Mouse (Mus musculus): ENCODE measurements at regions not wholly inside any gene's neighbourhood (a gene's known extent, or its start where the extent isn't known, plus 50 kb on each side); places are given as distances from the start of the nearest gene placed in this dataset.

DNA sequence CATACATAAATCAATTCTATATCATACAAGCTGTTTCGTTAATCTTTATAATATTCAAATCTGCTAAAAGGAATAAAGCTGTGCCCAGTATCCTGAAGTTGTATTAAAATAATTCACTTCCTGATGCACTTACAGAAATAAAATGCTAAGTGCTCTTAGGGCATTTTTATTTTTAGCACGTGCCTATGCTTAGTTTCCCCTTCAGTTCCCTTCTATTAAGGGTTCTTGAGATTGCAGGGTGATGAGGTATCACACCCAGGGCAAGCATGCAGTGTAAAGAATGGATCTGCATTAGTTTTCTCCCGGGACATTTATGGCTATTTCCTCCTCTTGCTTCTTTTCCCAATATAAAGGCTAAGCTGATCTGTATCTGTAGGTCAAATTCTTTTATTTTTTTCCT is 1858.8 kb upstream of the Lrrc6 start:
- no peak for ATAC-seq (ENCODE audit: borderline replicate concordance, extremely low read depth, low FRiP score, low TSS enrichment)
- Histone ChIP-seq H3K9me3 (no peaks in the 10 kb centered on the region), H3K9ac (no peak overlapping the region), H3K36me3 (no peaks in the 10 kb centered on the region), H3K4me3 (no peak overlapping the region), H3K27ac (peak overlapping the region; percentile 35; the same call in 1 of the 2 replicates), H3K27me3 (no peaks in the 10 kb centered on the region), H3K4me1 (peaks cover 21% of the 10 kb centered on the region), H3K4me2 (no peak overlapping the region)
- 52% methylated on average over 3 of the region's 3 CpGs for WGBS

GRCm38 (mm10) chr15:68355957-68356356 is 1855.2 kb upstream of the Lrrc6 start:
- Histone ChIP-seq H3K27me3 (no peaks in the 10 kb centered on the region), H3K9ac (no peak overlapping the region), H3K9me3 (no peaks in the 10 kb centered on the region), H3K4me1 (peaks cover 7% of the 10 kb centered on the region), H3K36me3 (no peaks in the 10 kb centered on the region), H3K4me3 (no peak overlapping the region), H3K27ac (no peak overlapping the region), H3K4me2 (no peak overlapping the region)
- WGBS: 72% methylated on average over 1 of the region's 1 CpGs
- ATAC-seq (ENCODE audit: borderline replicate concordance, extremely low read depth, low FRiP score, low TSS enrichment): no peak

DNA sequence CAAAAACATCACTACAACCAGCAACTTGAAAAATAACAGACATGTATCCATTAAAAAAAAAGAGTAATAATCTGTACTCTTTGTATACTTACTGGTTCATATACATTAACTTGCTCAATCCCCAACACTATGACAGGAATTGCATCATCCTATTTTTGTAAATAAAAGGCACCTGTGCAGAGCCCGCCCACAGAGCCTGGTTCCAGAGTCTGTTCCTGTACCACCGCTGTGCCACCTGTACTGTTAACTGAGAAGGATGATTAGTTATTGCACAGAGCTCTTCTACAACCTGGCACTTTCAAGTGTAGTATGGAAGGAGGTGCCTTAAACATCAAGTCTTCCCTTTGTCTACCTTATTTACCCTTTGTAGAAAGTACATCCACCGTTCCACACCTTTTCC is 1843.9 kb upstream of the Lrrc6 start:
- Histone ChIP-seq H3K27ac (no peak overlapping the region), H3K4me1 (peaks cover 12% of the 10 kb centered on the region), H3K36me3 (peaks cover 9% of the 10 kb centered on the region; the same call in 1 of the 2 replicates), H3K9me3 (no peaks in the 10 kb centered on the region), H3K4me3 (no peak overlapping the region), H3K27me3 (no peaks in the 10 kb centered on the region), H3K9ac (no peak overlapping the region), H3K4me2 (no peak overlapping the region)
- ATAC-seq (ENCODE audit: borderline replicate concordance, extremely low read depth, low FRiP score, low TSS enrichment): no peak
- WGBS: 89% methylated on average over 3 of the region's 3 CpGs

DNA sequence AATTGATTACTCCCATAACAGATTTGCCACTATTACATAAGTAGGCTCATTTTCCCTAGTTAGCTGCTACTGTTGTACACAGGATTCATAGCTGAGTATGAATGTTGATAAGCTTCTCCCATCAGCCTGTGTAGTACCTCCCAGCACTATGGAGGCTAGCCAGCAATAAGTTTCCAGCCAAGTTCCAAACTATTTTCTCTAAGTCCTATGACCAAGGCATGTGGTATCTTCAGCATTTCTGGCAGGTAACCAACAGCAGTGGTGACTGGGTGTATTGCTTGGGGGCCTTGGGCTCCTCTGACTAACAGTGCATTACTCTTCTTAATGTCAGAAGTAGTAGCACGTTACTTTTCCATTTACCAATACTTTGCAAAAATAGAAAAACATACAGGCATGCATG is 1841.8 kb upstream of the Lrrc6 start:
- no peak overlapping the region for H3K9ac ChIP-seq
- peak; percentile 23; the same call in 1 of the 2 replicates for ATAC-seq (ENCODE audit: borderline replicate concordance, extremely low read depth, low FRiP score, low TSS enrichment)
- 61% methylated on average over 1 of the region's 1 CpGs for WGBS
- H3K27ac ChIP-seq: no peak overlapping the region
- H3K4me1 ChIP-seq: peaks cover 16% of the 10 kb centered on the region
- peaks cover 14% of the 10 kb centered on the region; the same call in 1 of the 2 replicates for H3K36me3 ChIP-seq
- H3K4me2 ChIP-seq: no peak overlapping the region
- no peak overlapping the region for H3K4me3 ChIP-seq
- no peaks in the 10 kb centered on the region for H3K27me3 ChIP-seq
- H3K9me3 ChIP-seq: no peaks in the 10 kb centered on the region

DNA sequence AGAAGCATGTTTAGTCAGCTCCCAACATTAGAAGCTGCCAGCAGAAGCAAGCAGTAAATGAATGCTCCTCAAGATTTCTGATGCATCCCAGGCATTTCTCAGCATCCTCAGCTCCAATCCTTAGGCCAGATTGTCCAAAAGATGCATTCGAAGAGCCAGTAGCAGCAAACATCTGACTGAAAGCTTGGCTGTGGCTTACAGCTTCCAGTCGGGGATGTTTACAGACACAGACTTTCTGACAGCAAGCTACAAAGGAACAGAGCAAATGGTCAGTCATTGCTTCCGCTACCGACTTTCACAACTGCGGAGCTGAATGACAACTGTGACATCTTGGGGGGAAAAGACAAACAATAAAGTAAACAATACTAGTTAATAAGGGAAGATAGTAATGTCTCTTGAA is 1840.3 kb upstream of the Lrrc6 start:
- H3K4me1 ChIP-seq: peaks cover 17% of the 10 kb centered on the region
- H3K36me3 ChIP-seq: peaks cover 14% of the 10 kb centered on the region; the same call in 1 of the 2 replicates
- no peak overlapping the region for H3K4me3 ChIP-seq
- H3K9me3 ChIP-seq: no peaks in the 10 kb centered on the region
- H3K9ac ChIP-seq: no peak overlapping the region
- no peak overlapping the region for H3K4me2 ChIP-seq
- no peak; the same call in 1 of the 2 replicates for ATAC-seq (ENCODE audit: borderline replicate concordance, extremely low read depth, low FRiP score, low TSS enrichment)
- 36% methylated on average over 5 of the region's 5 CpGs for WGBS
- no peaks in the 10 kb centered on the region for H3K27me3 ChIP-seq
- H3K27ac ChIP-seq: peak overlapping the region; percentile 44

DNA sequence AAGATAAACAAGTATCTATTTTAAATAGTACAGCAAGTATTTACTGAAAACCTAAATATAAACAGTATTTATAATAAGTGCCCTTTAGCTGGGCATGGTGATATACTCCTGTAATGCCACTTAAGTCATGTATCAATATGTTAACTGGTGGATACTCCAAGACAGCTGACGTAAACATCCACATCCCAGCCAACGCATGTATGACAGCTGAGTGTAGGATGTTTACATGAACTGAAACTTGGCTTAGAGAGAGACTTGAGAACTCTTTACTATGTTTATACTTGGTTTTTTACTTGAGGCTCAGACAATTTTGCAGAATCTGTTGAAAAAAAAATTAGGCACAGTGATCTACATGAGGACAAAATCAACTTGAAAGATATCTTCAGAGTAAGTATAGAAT is 1836.6 kb upstream of the Lrrc6 start:
- no peaks in the 10 kb centered on the region for H3K27me3 ChIP-seq
- H3K27ac ChIP-seq: no peak overlapping the region
- no peaks in the 10 kb centered on the region for H3K9me3 ChIP-seq
- H3K4me3 ChIP-seq: no peak overlapping the region
- 39% methylated on average over 2 of the region's 2 CpGs for WGBS
- H3K4me2 ChIP-seq: no peak overlapping the region
- peaks cover 12% of the 10 kb centered on the region for H3K4me1 ChIP-seq
- peaks cover 14% of the 10 kb centered on the region; the same call in 1 of the 2 replicates for H3K36me3 ChIP-seq
- no peak overlapping the region for H3K9ac ChIP-seq
- ATAC-seq (ENCODE audit: borderline replicate concordance, extremely low read depth, low FRiP score, low TSS enrichment): peak; percentile 73; the same call in 1 of the 2 replicates

- Histone ChIP-seq H3K36me3 (0 out of 2 replicates have a peak, but pooled peaks cover 11% of the 10 kb centered on the region), H3K4me2 (no peak overlapping the region), H3K9ac (no peak overlapping the region), H3K4me1 (peaks cover 8% of the 10 kb centered on the region), H3K4me3 (no peak overlapping the region), H3K27me3 (no peaks in the 10 kb centered on the region), H3K27ac (no peak overlapping the region), H3K9me3 (no peaks in the 10 kb centered on the region)
- no peak for ATAC-seq (ENCODE audit: borderline replicate concordance, extremely low read depth, low FRiP score, low TSS enrichment)
These were observed 1835.1 kb upstream of the Lrrc6 start for GRCm38 (mm10) chr15:68335837-68336236.

DNA sequence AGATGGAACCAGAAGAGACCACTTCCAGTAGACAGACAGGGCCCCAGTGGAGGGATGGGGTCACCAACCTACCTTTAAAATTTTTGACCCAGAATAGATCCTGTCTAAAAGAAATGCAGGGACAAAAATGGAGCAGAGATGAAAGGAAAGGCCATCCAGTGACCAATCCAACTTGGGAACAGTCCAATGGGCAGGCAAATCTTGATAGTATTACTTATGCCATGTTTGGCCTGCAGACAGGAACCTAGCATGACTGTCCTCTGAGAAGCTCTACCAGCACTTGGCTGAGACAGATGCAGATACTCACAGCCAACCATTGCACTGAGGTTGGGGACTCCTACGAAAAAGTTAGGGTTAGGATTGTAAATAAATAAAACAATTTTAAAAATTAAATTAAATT is 1815.4 kb upstream of the Lrrc6 start:
- WGBS: 83% methylated on average over 1 of the region's 1 CpGs
- Histone ChIP-seq H3K27ac (no peak overlapping the region), H3K9me3 (no peaks in the 10 kb centered on the region), H3K4me3 (no peak overlapping the region), H3K36me3 (no peaks in the 10 kb centered on the region), H3K27me3 (no peaks in the 10 kb centered on the region), H3K9ac (no peak overlapping the region), H3K4me1 (no peaks in the 10 kb centered on the region), H3K4me2 (no peak overlapping the region)
- ATAC-seq (ENCODE audit: borderline replicate concordance, extremely low read depth, low FRiP score, low TSS enrichment): no peak

MicroRNA genes in the stretch of these regions (microRNA counts, 519-probe panel; counts per million panel counts)
- microRNA mmu-miR-30b (3,441 counts per million, percentile 91 among the panel's probes with 10 or more counts), microRNA mmu-miR-30d (2,910 counts per million, percentile 77 among the panel's probes with 10 or more counts)

Small RNA genes in the stretch of these regions (microRNA-seq; reads per million reads assigned to microRNA genes)
- gene Mir30b (153 reads per million, percentile 57 among the genes with 10 or more reads in this experiment), gene Mir30d (7,876 reads per million, percentile 94 among the genes with 10 or more reads in this experiment)
